Mouse (Mus musculus) intestine, embryonic 14.5 days (tissue): ENCODE measurements at regions not wholly inside any gene's neighbourhood (a gene's known extent, or its start where the extent isn't known, plus 50 kb on each side); places are given as distances from the start of the nearest gene placed in this dataset.

Experiments
- ATAC-seq: fragments of 200-750 bp; cut with Nextera tagmentation; replicated peaks from 2 replicates; pipeline ENCODE4 v1.8.0; 2017; ENCODE audit warnings: low read depth, moderate number of reproducible peaks, moderate TSS enrichment, moderate library complexity; ENCODE audit not compliant: low FRiP score, low TSS enrichment
- DNase-seq: peaks from one replicate; pipeline ENCODE4 v3.0.0-alpha.2; 2018; ENCODE audit warnings: low spot score
- H3K27ac ChIP-seq: fragments of 300-500 bp; sonication (generic); 2 replicates; pipeline ENCODE4 v1.5.1; 2014; ENCODE audit warnings: low read depth, mild to moderate bottlenecking, control low read depth
- H3K27me3 ChIP-seq: fragments of 300-500 bp; sonication (generic); replicated peaks from 2 replicates; pipeline ENCODE4 v1.6.1; 2014; ENCODE audit warnings: low read length, control low read depth; ENCODE audit not compliant: control insufficient read depth, insufficient read depth
- H3K36me3 ChIP-seq: fragments of 300-500 bp; sonication (generic); 2 replicates; pipeline ENCODE4 v1.6.1; 2014; ENCODE audit warnings: low read length, control low read depth; ENCODE audit not compliant: control insufficient read depth, insufficient read depth
- H3K4me1 ChIP-seq: fragments of 300-500 bp; sonication (generic); replicated peaks from 2 replicates; pipeline ENCODE4 v1.6.1; 2014; ENCODE audit warnings: low read length, control low read depth, mixed read lengths; ENCODE audit not compliant: control insufficient read depth, insufficient read depth
- H3K4me2 ChIP-seq: fragments of 300-500 bp; sonication (generic); 2 replicates; pipeline ENCODE4 v1.6.1; 2014; ENCODE audit warnings: low read length
- H3K4me3 ChIP-seq: fragments of 300-500 bp; sonication (generic); 2 replicates; pipeline ENCODE4 v1.5.1; 2014; ENCODE audit warnings: low read depth, low read length, control low read depth, mixed read lengths
- H3K9ac ChIP-seq: fragments of 300-500 bp; sonication (generic); 2 replicates; pipeline ENCODE4 v1.6.1; 2014; ENCODE audit warnings: mild to moderate bottlenecking, low read length
- H3K9me3 ChIP-seq: fragments of 300-500 bp; sonication (generic); 2 replicates; pipeline ENCODE4 v1.6.1; 2016; ENCODE audit warnings: low read length, control low read depth; ENCODE audit not compliant: control insufficient read depth
- WGBS: fragments of 180-500 bp; shearing (Covaris S2); extraction: QIAGEN DNeasy Blood & Tissue Kit; methylation state at CpG from one replicate; pipeline ENCODE4 v1.1.7; 2014; 5-methylcytosine and 5-hydroxymethylcytosine counted together

- Histone ChIP-seq H3K4me2 (no peak overlapping the region), H3K27ac (no peak overlapping the region), H3K4me1 (no peaks in the 10 kb centered on the region), H3K9ac (no peak overlapping the region), H3K4me3 (no peak overlapping the region), H3K36me3 (no peaks in the 10 kb centered on the region), H3K9me3 (no peaks in the 10 kb centered on the region), H3K27me3 (no peaks in the 10 kb centered on the region)
- DNase-seq (no peak), ATAC-seq (peak; percentile 73; the same call in 1 of the 2 replicates)
Observed at GRCm38 (mm10) chr8:117899892-117900291, 98.1 kb upstream of the Mphosph6 start.

- peak; percentile 59 for DNase-seq
- no peak overlapping the region for H3K4me2 ChIP-seq
- no peaks in the 10 kb centered on the region for H3K4me1 ChIP-seq
- H3K27ac ChIP-seq: no peak overlapping the region
- no peak overlapping the region for H3K9ac ChIP-seq
- no peaks in the 10 kb centered on the region for H3K9me3 ChIP-seq
- H3K36me3 ChIP-seq: no peaks in the 10 kb centered on the region
- WGBS: 74% methylated on average over 5 of the region's 5 CpGs
- ATAC-seq: no peak
- no peaks in the 10 kb centered on the region for H3K27me3 ChIP-seq
- no peak overlapping the region for H3K4me3 ChIP-seq
Observed at GRCm38 (mm10) chr8:117898015-117898414, 96.3 kb upstream of the Mphosph6 start.

GRCm38 (mm10) chr8:117894861-117895260 lies 93.1 kb upstream of the Mphosph6 start:
- DNase-seq: no peak
- Histone ChIP-seq H3K4me2 (no peak overlapping the region), H3K4me3 (no peak overlapping the region), H3K27me3 (no peaks in the 10 kb centered on the region), H3K36me3 (no peaks in the 10 kb centered on the region), H3K9ac (no peak overlapping the region), H3K9me3 (no peaks in the 10 kb centered on the region), H3K4me1 (no peaks in the 10 kb centered on the region), H3K27ac (no peak overlapping the region)
- 57% methylated on average over 8 of the region's 8 CpGs for WGBS
- no peak for ATAC-seq

GRCm38 (mm10) chr8:117890211-117890610 lies 88.5 kb upstream of the Mphosph6 start:
- DNase-seq (no peak), ATAC-seq (no peak)
- Histone ChIP-seq H3K27me3 (no peaks in the 10 kb centered on the region), H3K27ac (no peak overlapping the region), H3K9me3 (no peaks in the 10 kb centered on the region), H3K4me1 (no peaks in the 10 kb centered on the region), H3K36me3 (no peaks in the 10 kb centered on the region), H3K4me3 (no peak overlapping the region), H3K4me2 (no peak overlapping the region), H3K9ac (no peak overlapping the region)
- WGBS: 85% methylated on average over 3 of the region's 3 CpGs

- Histone ChIP-seq H3K36me3 (no peaks in the 10 kb centered on the region), H3K4me3 (no peak overlapping the region), H3K4me1 (no peaks in the 10 kb centered on the region), H3K27me3 (no peaks in the 10 kb centered on the region), H3K4me2 (no peak overlapping the region), H3K9me3 (no peaks in the 10 kb centered on the region), H3K27ac (peak overlapping the region; percentile 40; the same call in 1 of the 2 replicates), H3K9ac (no peak overlapping the region)
- ATAC-seq (no peak), DNase-seq (no peak)
- WGBS: 62% methylated on average over 8 of the region's 8 CpGs
Observed at GRCm38 (mm10) chr8:117881414-117881973, 79.8 kb upstream of the Mphosph6 start.

- no peak overlapping the region for H3K4me3 ChIP-seq
- no peak for DNase-seq
- no peaks in the 10 kb centered on the region for H3K9me3 ChIP-seq
- no peaks in the 10 kb centered on the region for H3K36me3 ChIP-seq
- H3K9ac ChIP-seq: no peak overlapping the region
- no peak overlapping the region for H3K4me2 ChIP-seq
- WGBS: 74% methylated on average over 13 of the region's 13 CpGs
- no peaks in the 10 kb centered on the region for H3K27me3 ChIP-seq
- no peak for ATAC-seq
- H3K27ac ChIP-seq: no peak overlapping the region
- no peaks in the 10 kb centered on the region for H3K4me1 ChIP-seq
Observed at GRCm38 (mm10) chr8:117880279-117880975, 78.7 kb upstream of the Mphosph6 start.

- H3K4me2 ChIP-seq: no peak overlapping the region
- H3K9ac ChIP-seq: no peak overlapping the region
- H3K27me3 ChIP-seq: no peaks in the 10 kb centered on the region
- no peaks in the 10 kb centered on the region for H3K9me3 ChIP-seq
- DNase-seq (no peak), ATAC-seq (no peak)
- no peak overlapping the region for H3K27ac ChIP-seq
- no peaks in the 10 kb centered on the region for H3K4me1 ChIP-seq
- WGBS: 83% methylated on average over 4 of the region's 4 CpGs
- no peak overlapping the region for H3K4me3 ChIP-seq
- H3K36me3 ChIP-seq: no peaks in the 10 kb centered on the region
Observed at GRCm38 (mm10) chr8:117873611-117874010, 71.9 kb upstream of the Mphosph6 start.

- no peak overlapping the region for H3K27ac ChIP-seq
- ATAC-seq (no peak), DNase-seq (no peak)
- 68% methylated on average over 2 of the region's 2 CpGs for WGBS
- no peak overlapping the region for H3K4me3 ChIP-seq
- H3K27me3 ChIP-seq: no peaks in the 10 kb centered on the region
- H3K4me2 ChIP-seq: no peak overlapping the region
- no peaks in the 10 kb centered on the region for H3K36me3 ChIP-seq
- H3K9ac ChIP-seq: no peak overlapping the region
- no peaks in the 10 kb centered on the region; the same call in 1 of the 2 replicates for H3K4me1 ChIP-seq
- no peaks in the 10 kb centered on the region for H3K9me3 ChIP-seq
Observed at GRCm38 (mm10) chr8:117867138-117867537, 65.4 kb upstream of the Mphosph6 start.

GRCm38 (mm10) chr8:117865014-117865413 lies 63.3 kb upstream of the Mphosph6 start:
- Histone ChIP-seq H3K4me3 (no peak overlapping the region), H3K9ac (no peak overlapping the region), H3K9me3 (no peaks in the 10 kb centered on the region), H3K4me2 (no peak overlapping the region), H3K4me1 (no peaks in the 10 kb centered on the region; the same call in 1 of the 2 replicates), H3K36me3 (no peaks in the 10 kb centered on the region), H3K27ac (no peak overlapping the region), H3K27me3 (no peaks in the 10 kb centered on the region)
- no peak for DNase-seq
- 29% methylated on average over 6 of the region's 6 CpGs for WGBS
- ATAC-seq: no peak
